Mouse (Mus musculus) erythroblast, adult 5-6 weeks (primary cell): ENCODE results near the gene Tspoap1. TPM values are rescaled to one million over a fixed set of nuclear protein-coding genes. Genes with fewer than 3 reads are reported as not detected.

Experiments used
- ATAC-seq: replicated peaks from 2 replicates; pipeline ENCODE4 v1.8.0; 2016; ENCODE audit warnings: moderate number of reproducible peaks, mild to moderate bottlenecking, moderate TSS enrichment, inconsistent platforms; ENCODE audit not compliant: poor library complexity, low FRiP score, severe bottlenecking
- total RNA-seq, 2 experiments: library from RNA; stranded (forward) in 1 of 2; stranded (reverse) in 1 of 2; fragments of 150-400 nt in 1 of 2; fragments of 200-764, 138-1000 nt in 1 of 2; gene quantifications; 2 replicates each; pipeline versions ENCODE4 v1.2.3 to v1.2.4; 2015 to 2017; ENCODE audit warnings: low replicate concordance in 2 of 2

Gene Tspoap1
- total RNA-seq, 2 experiments from 2014 or later, result 5.4 TPM

- ATAC-seq, result peak; percentile 15; the same call in 1 of the 2 replicates
Measured at GRCm38 (mm10) chr11:87757001-87757954, 3.1 kb upstream of the Tspoap1 start.

GRCm38 (mm10) chr11:87758161-87758911 lies 2.0 kb upstream of the Tspoap1 start:
- no peak for ATAC-seq

- no peak for ATAC-seq
Measured at GRCm38 (mm10) chr11:87758957-87759608, 1.3 kb upstream of the Tspoap1 start.

GRCm38 (mm10) chr11:87759609-87760005 lies 734 bp upstream of the Tspoap1 start:
- ATAC-seq, result no peak

GRCm38 (mm10) chr11:87761181-87761721 lies 910 bp downstream of the Tspoap1 start:
- no peak for ATAC-seq

GRCm38 (mm10) chr11:87761806-87762701 lies 1.7 kb downstream of the Tspoap1 start:
- ATAC-seq, result no peak

GRCm38 (mm10) chr11:87762702-87763385 lies 2.5 kb downstream of the Tspoap1 start:
- ATAC-seq, result no peak

- ATAC-seq, result no peak
Measured at GRCm38 (mm10) chr11:87763511-87763987, 3.2 kb downstream of the Tspoap1 start.

GRCm38 (mm10) chr11:87763988-87764876 lies 3.9 kb downstream of the Tspoap1 start:
- no peak for ATAC-seq

GRCm38 (mm10) chr11:87768745-87769144 lies 8.4 kb downstream of the Tspoap1 start:
- ATAC-seq, result no peak

- ATAC-seq, result peak; percentile 78
Measured at GRCm38 (mm10) chr11:87770989-87771388, 10.6 kb downstream of the Tspoap1 start.

GRCm38 (mm10) chr11:87772354-87772753 lies 12.0 kb downstream of the Tspoap1 start:
- ATAC-seq, result no peak

- ATAC-seq, result no peak
Measured at GRCm38 (mm10) chr11:87778100-87778765, 17.9 kb downstream of the Tspoap1 start.

- ATAC-seq, result no peak
Measured at GRCm38 (mm10) chr11:87778915-87779314, 18.6 kb downstream of the Tspoap1 start.

GRCm38 (mm10) chr11:87779392-87779791 lies 19.1 kb downstream of the Tspoap1 start:
- ATAC-seq, result no peak

GRCm38 (mm10) chr11:87780130-87780529 lies 19.8 kb downstream of the Tspoap1 start:
- no peak for ATAC-seq

GRCm38 (mm10) chr11:87790088-87790487 lies 29.7 kb downstream of the Tspoap1 start:
- ATAC-seq, result no peak
